Mouse (Mus musculus) adrenal gland (tissue): ENCODE measurements around the gene Rps27l.

Source experiments
- intact Hi-C: fragments of 180-260 bp; cut with DNase I; formaldehyde crosslinking; loops from one replicate; pipeline ENCODE4 v1.15.1; 2025

The Rps27l gene

GRCm38 (mm10) chr9:66977982-66978381 is 32.1 kb downstream of the Rps27l start:
- intact Hi-C loops = no loop called here

- intact Hi-C loops = no loop called here
Observed at GRCm38 (mm10) chr9:66978468-66978867, 32.6 kb downstream of the Rps27l start.

GRCm38 (mm10) chr9:66980458-66980857 is 34.6 kb downstream of the Rps27l start:
- intact Hi-C loops = no loop called here

GRCm38 (mm10) chr9:66982085-66982484 is 36.2 kb downstream of the Rps27l start:
- intact Hi-C loops = no loop called here

GRCm38 (mm10) chr9:66985377-66985776 is 39.5 kb downstream of the Rps27l start:
- intact Hi-C loops = no loop called here

GRCm38 (mm10) chr9:66988198-66988887 is 42.5 kb downstream of the Rps27l start:
- intact Hi-C loops = no loop called here

- intact Hi-C loops = no loop called here
Observed at GRCm38 (mm10) chr9:66988888-66989414, 43.1 kb downstream of the Rps27l start.

- intact Hi-C loops = no loop called here
Observed at GRCm38 (mm10) chr9:66989581-66989980, 43.7 kb downstream of the Rps27l start.

GRCm38 (mm10) chr9:66990046-66990445 is 44.2 kb downstream of the Rps27l start:
- intact Hi-C loops = no loop called here

GRCm38 (mm10) chr9:66991021-66991749 is 45.3 kb downstream of the Rps27l start:
- intact Hi-C loops = no loop called here

GRCm38 (mm10) chr9:66991750-66992410 is 46.0 kb downstream of the Rps27l start:
- intact Hi-C loops = no loop called here
